Mouse (Mus musculus) embryo, embryonic 11.5 days (tissue): ENCODE results near the gene Nrarp.

Source experiments
- DNase-seq: peaks from one replicate; pipeline ENCODE4 v3.0.0-alpha.2; 2012; ENCODE audit warnings: low read depth, low spot score

Nrarp gene

DNA sequence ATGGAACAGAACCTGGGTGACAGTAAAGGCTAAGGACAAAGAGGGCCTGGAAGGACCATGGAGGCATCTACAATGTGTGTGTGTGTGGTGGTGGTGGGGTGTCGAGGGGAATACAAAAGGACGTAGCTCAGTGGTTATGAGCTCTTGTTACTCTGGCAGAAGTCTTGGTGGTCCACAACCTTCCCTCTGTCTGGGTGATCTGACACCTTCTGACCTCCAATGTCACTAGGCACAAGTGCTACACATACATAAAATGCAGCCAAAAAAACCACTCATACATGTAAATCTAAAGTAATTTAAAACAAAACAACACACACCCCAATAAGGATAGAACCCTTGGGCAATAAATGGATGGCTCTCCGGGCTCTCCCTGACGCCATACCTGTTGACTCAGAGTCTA, 46.8 kb downstream of the Nrarp start:
- no peak for DNase-seq

DNA sequence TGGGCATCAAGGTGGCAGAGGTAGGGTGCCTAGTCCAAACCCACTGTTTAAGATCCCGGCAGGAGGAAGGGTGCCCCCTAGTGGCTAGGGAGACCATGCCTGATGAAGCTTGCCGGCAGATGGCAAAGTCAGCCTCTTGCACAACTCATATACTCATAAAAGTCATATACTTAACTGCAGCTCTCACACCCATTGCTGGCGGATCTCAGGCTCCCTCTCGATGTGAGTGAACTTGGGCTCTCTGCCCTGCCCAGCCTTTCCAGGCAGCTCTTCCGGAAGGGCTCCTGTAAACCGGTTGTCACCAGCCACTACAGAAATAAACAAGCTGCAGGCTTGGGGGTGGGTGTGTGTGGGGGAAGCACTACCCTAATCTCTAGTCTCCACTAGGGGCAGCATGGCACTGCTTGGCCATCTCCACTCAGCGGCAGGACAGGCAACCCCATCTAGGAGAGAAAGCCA, 47.9 kb downstream of the Nrarp start:
- peak; percentile 68 for DNase-seq

DNA sequence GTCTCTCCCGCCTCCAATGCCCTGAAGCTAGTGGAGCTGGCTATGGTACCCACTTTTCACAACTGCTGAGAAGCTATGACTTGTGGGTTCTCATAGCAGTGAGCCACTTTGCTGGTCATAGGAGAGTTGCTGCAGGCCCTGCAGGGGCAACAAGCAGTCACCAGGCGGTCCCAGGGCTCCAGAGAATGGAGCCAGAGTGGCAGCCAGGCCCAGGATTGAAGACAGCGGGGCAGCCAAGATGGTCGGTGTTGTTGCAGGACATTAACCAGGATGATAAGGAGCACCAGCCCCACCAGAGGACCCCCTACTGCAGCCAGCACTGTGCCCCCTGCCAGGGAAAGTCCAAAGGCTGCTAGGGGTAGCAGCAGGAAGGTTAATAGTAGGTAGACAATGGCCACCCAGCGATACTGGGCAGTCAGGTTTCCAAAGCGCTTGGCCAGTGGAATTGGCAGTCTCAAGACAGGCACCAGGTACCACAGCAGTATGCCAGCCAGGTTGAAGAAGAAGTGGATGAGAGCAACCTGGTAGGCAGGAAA, 48.5 kb downstream of the Nrarp start:
- DNase-seq = no peak

DNA sequence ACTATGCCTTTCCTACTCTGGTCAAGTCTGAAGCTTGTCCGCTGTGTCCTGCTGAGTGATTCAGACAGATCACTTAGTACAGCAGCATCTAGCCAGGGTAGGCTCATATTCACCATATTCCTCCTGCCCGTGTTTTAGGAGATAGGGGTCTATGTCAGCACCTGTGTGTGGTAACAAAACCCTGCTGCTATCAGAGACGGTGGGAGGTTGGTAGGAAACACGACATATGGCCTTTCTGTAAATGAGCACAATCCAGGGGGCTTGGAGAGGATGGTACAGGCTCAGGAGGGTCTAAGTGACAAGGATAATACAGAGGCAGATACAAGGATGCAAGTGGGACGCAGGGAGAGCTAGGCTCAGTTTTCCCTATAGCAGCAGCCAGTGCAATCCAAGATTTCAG, 49.0 kb downstream of the Nrarp start:
- DNase-seq = no peak

GRCm38 (mm10) chr2:25230581-25230980, 50.0 kb downstream of the Nrarp start:
- DNase-seq = no peak

- no peak for DNase-seq
Measured at GRCm38 (mm10) chr2:25231038-25231437, 50.5 kb downstream of the Nrarp start.
